Mouse (Mus musculus): ENCODE measurements around the gene Rtkn. TPM values are rescaled to one million over a fixed set of nuclear protein-coding genes. Genes with fewer than 3 reads are reported as not detected.

Rtkn gene
- total and polyA plus RNA-seq, 3 experiments = 5.4 to 8.3 TPM; not detected in 1

DNA sequence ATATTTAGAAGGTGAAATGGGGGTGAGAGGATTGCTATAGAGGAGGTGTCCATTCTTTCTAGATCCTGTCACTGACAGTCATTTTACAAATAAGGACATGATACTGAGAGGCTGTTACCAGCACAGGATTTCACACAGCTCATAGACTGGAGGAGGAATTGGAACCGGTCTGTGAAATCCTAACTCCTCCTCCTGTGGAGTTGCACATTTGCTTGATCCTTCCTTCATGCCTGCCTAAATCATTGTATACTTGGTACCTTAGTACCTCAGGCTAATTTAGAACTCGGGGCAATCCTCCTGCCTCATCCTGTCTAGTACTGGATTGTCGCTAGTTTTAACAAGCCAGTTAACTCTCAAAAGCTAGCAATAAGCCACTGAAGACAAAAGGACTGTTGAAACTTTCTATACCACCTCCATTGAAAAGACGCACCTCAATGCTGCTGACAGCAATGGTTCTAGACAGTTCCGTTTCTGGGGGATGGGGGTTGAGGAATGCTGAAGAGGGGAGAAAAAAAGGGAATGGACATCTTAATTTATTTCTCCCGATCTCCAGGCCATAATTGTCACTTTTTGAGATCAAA, 29.9 kb downstream of the Rtkn start:
- Histone ChIP-seq H3K79me2 (ENCODE audit: control insufficient read depth, insufficient read depth, low read length, poor library complexity) (peaks cover 8% of the 10 kb centered on the region), H3K9me3 (replicated peaks; ENCODE audit: insufficient read depth, low read length) (no peaks in the 10 kb centered on the region), H3K27ac (ENCODE audit: control insufficient read depth, low read depth, low read length) (peak overlapping the region; percentile 36), H3K36me3 (ENCODE audit: control insufficient read depth in 1 of 2, insufficient read depth in 2 of 2, low read length in 2 of 2) (peaks cover 0 to 9% of the 10 kb centered on the region in 2 experiments; a peak in 2 of 4 replicates), H3K27me3 (ENCODE audit: control insufficient read depth in 1 of 2, insufficient read depth in 2 of 2, low read length in 2 of 2) (no peaks in the 10 kb centered on the region), H3K4me1 (ENCODE audit: control insufficient read depth in 1 of 2, insufficient read depth in 2 of 2, low read length in 2 of 2) (peaks cover 4 to 8% of the 10 kb centered on the region in 2 experiments; a peak in 3 of 4 replicates), H3K4me3 (ENCODE audit: control insufficient read depth in 1 of 2, insufficient read depth in 1 of 2, low read depth in 2 of 2, low read length in 2 of 2) (peak overlapping the region; percentile 73 to 90), H3K9ac (ENCODE audit: control insufficient read depth, low read depth, low read length, poor library complexity, severe bottlenecking) (peak overlapping the region; percentile 73)
- TF ChIP-seq RCOR1 (IDR thresholded peaks at IDR 0.05; ENCODE audit: low read depth, low read length) (no peak), HCFC1 (IDR thresholded peaks at IDR 0.05; ENCODE audit: low read depth, low read length) (no peak), CHD1 (IDR thresholded peaks at IDR 0.05; ENCODE audit: low read depth, low read length) (no peak), POLR2A (IDR thresholded peaks at IDR 0.05; ENCODE audit: control insufficient read depth in 1 of 2, insufficient read depth in 1 of 2, low read depth in 1 of 2, low read length in 2 of 2, poor library complexity in 1 of 2) (no peak; a peak in 1 of 4 replicates), MXI1 (IDR thresholded peaks at IDR 0.05; ENCODE audit: low read depth, low read length) (no peak), POLR2AphosphoS5 (IDR thresholded peaks at IDR 0.05; ENCODE audit: borderline replicate concordance, low read depth, low read length) (no peak), ELF1 (IDR thresholded peaks at IDR 0.05; ENCODE audit: low read depth, low read length) (no peak), SMC3 (IDR thresholded peaks at IDR 0.05; ENCODE audit: low read depth, low read length) (no peak), USF1 (IDR thresholded peaks at IDR 0.05; ENCODE audit: low read depth, low read length) (no peak), ZKSCAN1 (IDR thresholded peaks at IDR 0.05; ENCODE audit: low read depth, low read length) (no peak), EP300 (IDR thresholded peaks at IDR 0.05; ENCODE audit: low read depth in 1 of 2, low read length in 2 of 2) (no peak), ZMIZ1 (IDR thresholded peaks at IDR 0.05; ENCODE audit: low read depth, low read length) (no peak), MEF2A (IDR thresholded peaks at IDR 0.05; ENCODE audit: extremely low read depth, insufficient replicate concordance, low read depth, low read length, poor library complexity, severe bottlenecking) (no peak), E2F4 (IDR thresholded peaks at IDR 0.05; ENCODE audit: borderline replicate concordance, low read depth, low read length) (no peak)
- no peak for DNase-seq (ENCODE audit: low read depth, low spot score)

DNA sequence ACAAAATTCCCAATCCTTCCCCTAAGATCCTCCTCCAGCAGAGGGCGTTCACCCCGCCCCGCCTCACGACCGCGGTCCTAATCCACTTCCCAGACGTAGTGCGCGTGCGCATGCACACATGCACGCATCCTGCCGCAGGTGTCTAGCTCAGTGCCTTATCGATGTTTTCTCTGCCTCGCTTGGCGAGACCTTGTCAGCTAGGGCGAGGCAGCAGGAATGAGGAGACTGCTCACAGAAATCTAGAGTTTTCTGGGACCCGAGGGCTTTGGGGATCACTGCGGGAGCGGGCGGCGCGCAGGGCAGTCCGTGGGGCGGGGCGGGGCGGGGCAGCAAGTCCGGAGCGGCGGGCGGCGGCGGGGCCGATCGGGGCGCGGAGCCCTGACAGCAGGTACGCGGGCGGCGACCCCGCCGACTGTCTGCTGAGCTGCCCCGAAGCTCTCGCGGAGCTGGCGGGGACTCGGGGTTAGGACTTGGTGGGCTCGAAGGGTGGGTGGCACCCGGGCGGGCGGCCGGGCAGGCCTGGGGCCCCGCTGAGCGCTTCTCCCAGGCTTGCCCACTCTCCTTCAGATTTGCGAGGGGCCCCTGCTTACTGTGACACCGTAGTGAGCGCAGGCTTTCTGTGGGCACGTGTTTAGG, 30.5 kb downstream of the Rtkn start, which contains the start of gene Dctn1:
Gene Dctn1 (plus strand): TSS at position 314 of the 636 bp plus-strand sequence.
- Histone ChIP-seq H3K4me3 (ENCODE audit: control insufficient read depth in 1 of 2, insufficient read depth in 1 of 2, low read depth in 2 of 2, low read length in 2 of 2) (peak within 1 kb of the TSS; percentile 79 to 90), H3K4me1 (ENCODE audit: control insufficient read depth in 1 of 2, insufficient read depth in 2 of 2, low read length in 2 of 2) (peaks cover 4 to 8% of the 10 kb centered on the region in 2 experiments; a peak in 3 of 4 replicates), H3K9ac (ENCODE audit: control insufficient read depth, low read depth, low read length, poor library complexity, severe bottlenecking) (peak within 1 kb of the TSS; percentile 84), H3K9me3 (replicated peaks; ENCODE audit: insufficient read depth, low read length) (no peaks in the 10 kb centered on the region), H3K79me2 (ENCODE audit: control insufficient read depth, insufficient read depth, low read length, poor library complexity) (peaks cover 8% of the 10 kb centered on the region), H3K27me3 (ENCODE audit: control insufficient read depth in 1 of 2, insufficient read depth in 2 of 2, low read length in 2 of 2) (no peaks in the 10 kb centered on the region), H3K27ac (ENCODE audit: control insufficient read depth, low read depth, low read length) (peak within 1 kb of the TSS; percentile 82), H3K36me3 (ENCODE audit: control insufficient read depth in 1 of 2, insufficient read depth in 2 of 2, low read length in 2 of 2) (peaks cover 0 to 9% of the 10 kb centered on the region in 2 experiments; a peak in 2 of 4 replicates)
- peak; percentile 95 for DNase-seq (ENCODE audit: low read depth, low spot score)
- TF ChIP-seq ETS1 (IDR thresholded peaks at IDR 0.05; ENCODE audit: low read depth, low read length) (no peak), ZNF384 (IDR thresholded peaks at IDR 0.05; ENCODE audit: low read depth, low read length) (no peak), NELFE (IDR thresholded peaks at IDR 0.05; ENCODE audit: low read depth, low read length) (peak; percentile 60), CHD1 (IDR thresholded peaks at IDR 0.05; ENCODE audit: low read depth, low read length) (no peak), ELF1 (IDR thresholded peaks at IDR 0.05; ENCODE audit: low read depth, low read length) (peak; percentile 53; the same call in 1 of the 2 replicates), MYB (IDR thresholded peaks at IDR 0.05; ENCODE audit: low read depth, low read length) (no peak), UBTF (IDR thresholded peaks at IDR 0.05; ENCODE audit: borderline replicate concordance, insufficient read depth, low read depth, low read length) (0 out of 2 replicates have a peak, but pooled peaks have one; percentile 71), SMC3 (IDR thresholded peaks at IDR 0.05; ENCODE audit: low read depth, low read length) (peak; percentile 45), ZC3H11A (IDR thresholded peaks at IDR 0.05; ENCODE audit: low read depth, low read length) (no peak), E2F4 (IDR thresholded peaks at IDR 0.05; ENCODE audit: borderline replicate concordance, low read depth, low read length) (no peak), MAX (IDR thresholded peaks at IDR 0.05; ENCODE audit: low read length) (peak; percentile 99), USF1 (IDR thresholded peaks at IDR 0.05; ENCODE audit: low read depth, low read length) (0 out of 2 replicates have a peak, but pooled peaks have one; percentile 15), GABPA (IDR thresholded peaks at IDR 0.05; ENCODE audit: low read depth, low read length) (no peak), CTCF (IDR thresholded peaks at IDR 0.05 in 2 of 3, conservative IDR thresholded peaks at IDR 0.05 in 1 of 3; ENCODE audit: control insufficient read depth in 1 of 3, insufficient read depth in 1 of 3, low read depth in 2 of 3, low read length in 3 of 3, poor library complexity in 1 of 3, severe bottlenecking in 1 of 3) (peak; percentile 78 to 81 (median 79)), TAL1 (IDR thresholded peaks at IDR 0.05; ENCODE audit: low read length) (no peak), MAZ (IDR thresholded peaks at IDR 0.05; ENCODE audit: low read depth, low read length) (0 out of 2 replicates have a peak, but pooled peaks have one; percentile 72), HCFC1 (IDR thresholded peaks at IDR 0.05; ENCODE audit: low read depth, low read length) (peak; percentile 84), POLR2A (IDR thresholded peaks at IDR 0.05; ENCODE audit: control insufficient read depth in 1 of 2, insufficient read depth in 1 of 2, low read depth in 1 of 2, low read length in 2 of 2, poor library complexity in 1 of 2) (peak; percentile 60 to 76; a peak in 3 of 4 replicates), SIN3A (IDR thresholded peaks at IDR 0.05; ENCODE audit: low read length) (peak; percentile 76), MYC (IDR thresholded peaks at IDR 0.05; ENCODE audit: low read depth, low read length) (peak; percentile 80; the same call in 1 of the 2 replicates), ZMIZ1 (IDR thresholded peaks at IDR 0.05; ENCODE audit: low read depth, low read length) (no peak)

Data from MEL (cell line).